Mouse (Mus musculus): ENCODE data around the gene Dhx35.

- TF ChIP-seq CTCF (IDR thresholded peaks at IDR 0.05; ENCODE audit: low read depth) (no peak), EP300 (optimal IDR thresholded peaks at IDR 0.05) (no peak)
These were observed 7.4 kb upstream of the Dhx35 start for GRCm38 (mm10) chr2:158786927-158787795.

Data from stomach, postnatal 0 days (tissue).